Mouse (Mus musculus) hindbrain, embryonic 12.5 days (tissue): ENCODE data around the gene Rgr. TPM values are rescaled to one million over a fixed set of nuclear protein-coding genes. Genes with fewer than 3 reads are reported as not detected.

Experiments
- ATAC-seq: fragments of 200-750 bp; cut with Nextera tagmentation; 2 replicates; pipeline ENCODE4 v1.8.0; 2017; ENCODE audit warnings: moderate TSS enrichment; ENCODE audit not compliant: low FRiP score
- H3K27ac ChIP-seq: fragments of 300-500 bp; sonication (generic); 2 replicates; pipeline ENCODE4 v1.5.1; 2016; ENCODE audit warnings: mild to moderate bottlenecking
- H3K27me3 ChIP-seq: fragments of 300-500 bp; sonication (generic); 2 replicates; pipeline ENCODE4 v1.6.1; 2016; ENCODE audit warnings: mild to moderate bottlenecking
- H3K36me3 ChIP-seq: fragments of 300-500 bp; sonication (generic); 2 replicates; pipeline ENCODE4 v1.6.1; 2016; ENCODE audit warnings: mild to moderate bottlenecking
- H3K4me1 ChIP-seq: fragments of 300-500 bp; sonication (generic); 2 replicates; pipeline ENCODE4 v1.6.1; 2016
- H3K4me2 ChIP-seq: fragments of 300-500 bp; sonication (generic); replicated peaks from 2 replicates; pipeline ENCODE4 v1.6.1; 2016; ENCODE audit warnings: mild to moderate bottlenecking
- H3K4me3 ChIP-seq: fragments of 300-500 bp; sonication (generic); 2 replicates; pipeline ENCODE4 v1.5.1; 2016; ENCODE audit warnings: mild to moderate bottlenecking
- H3K9ac ChIP-seq: fragments of 300-500 bp; sonication (generic); 2 replicates; pipeline ENCODE4 v1.6.1; 2016; ENCODE audit warnings: mild to moderate bottlenecking, moderate library complexity
- H3K9me3 ChIP-seq: fragments of 300-500 bp; sonication (generic); replicated peaks from 2 replicates; pipeline ENCODE4 v1.6.1; 2016; ENCODE audit warnings: mild to moderate bottlenecking
- WGBS: fragments of 180-500 bp; shearing (Covaris S2); methylation state at CpG from one replicate; pipeline ENCODE4 v1.1.7; 2016; 5-methylcytosine and 5-hydroxymethylcytosine counted together
- polyA plus RNA-seq: library from polyadenylated mRNA; unstranded; fragments of >200 nt; fragmentation: Nextera tagmentation; extraction: Ambion mirVana; gene quantifications from 2 replicates; pipeline ENCODE4 v1.2.1, GENCODE M21; 2016

The Rgr gene
- polyA plus RNA-seq = not detected in 2 replicates

DNA sequence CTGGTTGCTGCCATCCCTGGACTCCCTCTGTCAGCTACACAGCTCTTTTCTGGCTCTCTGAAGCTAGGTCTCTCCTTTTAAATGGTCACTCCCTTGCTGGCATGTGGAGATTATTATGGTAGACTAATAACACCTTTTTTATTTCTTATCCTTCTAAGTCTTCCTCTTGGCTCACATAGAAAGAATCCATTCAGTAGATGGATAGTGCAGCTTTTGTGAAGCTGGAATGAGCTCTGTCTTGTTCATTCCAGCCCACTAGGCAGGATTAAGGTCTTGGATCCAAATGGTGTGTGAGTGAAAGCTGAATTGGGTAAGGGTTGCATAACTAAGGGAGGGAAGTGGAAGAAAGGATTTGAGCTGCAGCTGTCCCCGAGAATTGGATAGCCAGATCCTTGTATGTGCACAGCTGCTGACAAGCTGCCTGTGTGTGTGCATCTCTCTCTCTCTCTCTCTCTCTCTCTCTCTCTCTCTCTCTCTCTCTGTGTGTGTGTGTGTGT is at the start of gene Rgr:
TSS of gene Rgr (minus strand) at position 51 of the 497 bp plus-strand sequence.
- Histone ChIP-seq H3K27ac (no peak within 1 kb of the TSS), H3K27me3 (no peaks in the 10 kb centered on the region), H3K4me3 (no peak within 1 kb of the TSS), H3K4me1 (no peaks in the 10 kb centered on the region), H3K4me2 (no peak within 1 kb of the TSS), H3K9me3 (no peaks in the 10 kb centered on the region), H3K36me3 (no peaks in the 10 kb centered on the region), H3K9ac (no peak within 1 kb of the TSS)
- ATAC-seq = no peak
- 69% methylated on average over 1 of the region's 1 CpGs for WGBS

DNA sequence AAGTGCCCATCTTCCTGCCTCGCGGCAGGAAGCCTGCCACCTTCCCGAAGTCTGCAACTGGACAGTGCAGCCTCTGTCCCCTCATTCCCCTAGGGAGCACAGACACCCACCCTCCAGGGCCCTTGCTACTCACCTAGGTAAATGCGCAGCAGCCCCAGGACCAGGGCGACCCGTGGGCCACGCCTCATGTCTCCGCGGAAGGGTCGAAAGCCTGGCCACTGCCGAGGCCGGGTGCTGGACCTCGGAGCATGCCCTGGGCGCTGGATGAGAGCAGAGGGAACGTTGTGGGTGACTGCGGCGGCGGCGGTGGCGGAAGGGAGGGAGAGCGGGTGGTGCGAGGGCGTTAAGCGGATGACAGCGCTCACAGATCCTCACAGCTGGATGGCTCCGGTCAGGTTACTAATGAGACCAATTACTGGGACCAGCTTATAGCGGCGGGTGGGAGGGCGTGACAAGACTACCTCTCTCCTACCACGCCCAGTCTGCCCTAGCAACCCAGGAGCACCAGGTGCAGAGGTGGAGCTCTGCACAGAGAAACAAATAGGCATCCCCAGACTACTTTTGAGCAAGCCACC is 49.3 kb upstream of the Rgr start, which contains the start of gene Cdhr1:
TSS of gene Cdhr1 (minus strand) at position 392 of the 575 bp plus-strand sequence.
- no peaks in the 10 kb centered on the region for H3K9me3 ChIP-seq
- H3K27ac ChIP-seq = no peak within 1 kb of the TSS
- ATAC-seq = peak; percentile 80
- peak within 1 kb of the TSS; percentile 79 for H3K4me2 ChIP-seq
- peak within 1 kb of the TSS; percentile 53 for H3K9ac ChIP-seq
- H3K4me3 ChIP-seq = peak within 1 kb of the TSS; percentile 38
- peaks cover 9% of the 10 kb centered on the region for H3K4me1 ChIP-seq
- peaks cover 30% of the 10 kb centered on the region for H3K27me3 ChIP-seq
- 1% methylated on average over 30 of the region's 30 CpGs for whole genome bisulfite sequencing
- no peaks in the 10 kb centered on the region for H3K36me3 ChIP-seq

DNA sequence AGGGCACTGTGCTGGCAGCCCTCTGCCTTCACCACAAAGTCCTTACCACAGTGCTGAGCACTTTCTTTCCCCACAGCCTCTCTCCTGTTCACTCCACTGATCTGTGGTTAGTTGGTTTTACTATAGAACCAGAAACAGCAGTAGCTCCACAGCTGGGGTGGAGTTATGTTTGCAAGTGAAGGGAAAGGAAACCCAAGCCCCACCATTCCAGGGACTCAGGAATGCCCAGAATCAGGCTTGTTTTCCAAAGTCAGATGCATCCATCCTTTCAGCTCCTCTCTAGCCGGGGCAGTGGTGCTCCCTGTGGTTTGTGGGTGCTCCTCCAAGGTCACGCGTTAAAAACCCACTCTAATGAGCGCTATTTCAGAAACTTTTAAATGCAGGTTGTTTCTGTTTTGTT is 46.8 kb upstream of the Rgr start:
- H3K36me3 ChIP-seq = no peaks in the 10 kb centered on the region
- no peak for ATAC-seq
- H3K4me1 ChIP-seq = peaks cover 9% of the 10 kb centered on the region
- peaks cover 30% of the 10 kb centered on the region for H3K27me3 ChIP-seq
- H3K9ac ChIP-seq = no peak overlapping the region
- H3K9me3 ChIP-seq = no peaks in the 10 kb centered on the region
- no peak overlapping the region for H3K27ac ChIP-seq
- H3K4me2 ChIP-seq = no peak overlapping the region
- H3K4me3 ChIP-seq = no peak overlapping the region
- 82% methylated on average over 4 of the region's 4 CpGs for WGBS

DNA sequence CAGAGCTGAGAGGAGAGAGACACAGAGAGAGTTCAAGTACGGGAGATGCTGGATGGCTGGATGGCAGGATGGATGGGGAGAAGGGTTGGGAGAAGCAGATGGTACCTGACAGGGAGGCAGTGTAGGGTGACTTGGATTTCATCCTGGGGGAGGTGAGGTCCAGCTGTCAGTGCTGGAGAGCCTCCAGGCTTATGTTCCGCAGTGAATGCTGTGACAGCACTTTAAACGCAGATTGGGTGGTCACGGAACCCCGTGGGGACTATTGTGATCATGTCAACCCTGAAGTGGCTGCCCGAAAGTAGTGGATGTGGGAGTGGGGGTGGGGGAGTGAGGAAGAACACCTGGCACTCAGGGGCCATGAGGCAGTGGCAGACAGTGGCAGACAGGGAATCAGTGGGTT is 45.7 kb upstream of the Rgr start:
- peaks cover 9% of the 10 kb centered on the region for H3K4me1 ChIP-seq
- peaks cover 29% of the 10 kb centered on the region for H3K27me3 ChIP-seq
- H3K4me3 ChIP-seq = no peak overlapping the region
- no peak overlapping the region for H3K4me2 ChIP-seq
- ATAC-seq = no peak
- H3K36me3 ChIP-seq = no peaks in the 10 kb centered on the region
- no peak overlapping the region for H3K9ac ChIP-seq
- no peaks in the 10 kb centered on the region for H3K9me3 ChIP-seq
- 66% methylated on average over 6 of the region's 6 CpGs for WGBS
- H3K27ac ChIP-seq = no peak overlapping the region

DNA sequence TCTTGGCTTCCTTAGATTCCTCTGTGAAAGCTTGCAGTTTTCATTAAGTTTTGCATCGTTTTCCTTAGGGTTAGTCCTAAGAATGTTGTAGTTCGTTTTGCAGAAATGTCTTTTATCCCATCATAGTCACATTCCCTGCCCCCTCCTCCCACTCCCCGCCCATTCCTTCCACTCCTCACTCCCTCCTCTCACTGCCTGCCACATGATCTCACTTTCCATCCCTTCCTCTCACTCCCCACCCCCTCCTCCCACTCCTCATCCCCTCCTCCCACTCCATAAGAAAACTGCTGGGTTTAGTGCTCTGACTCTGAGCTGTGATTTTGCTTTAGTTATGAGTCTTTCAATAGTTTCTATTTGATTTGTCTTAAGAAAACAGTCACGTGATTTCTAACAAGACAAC is 35.0 kb upstream of the Rgr start:
- Histone ChIP-seq H3K36me3 (no peaks in the 10 kb centered on the region), H3K4me1 (no peaks in the 10 kb centered on the region), H3K27me3 (no peaks in the 10 kb centered on the region), H3K4me3 (no peak overlapping the region), H3K27ac (no peak overlapping the region), H3K9me3 (no peaks in the 10 kb centered on the region), H3K4me2 (no peak overlapping the region), H3K9ac (no peak overlapping the region)
- no peak for ATAC-seq
- WGBS = 39% methylated on average over 4 of the region's 4 CpGs

DNA sequence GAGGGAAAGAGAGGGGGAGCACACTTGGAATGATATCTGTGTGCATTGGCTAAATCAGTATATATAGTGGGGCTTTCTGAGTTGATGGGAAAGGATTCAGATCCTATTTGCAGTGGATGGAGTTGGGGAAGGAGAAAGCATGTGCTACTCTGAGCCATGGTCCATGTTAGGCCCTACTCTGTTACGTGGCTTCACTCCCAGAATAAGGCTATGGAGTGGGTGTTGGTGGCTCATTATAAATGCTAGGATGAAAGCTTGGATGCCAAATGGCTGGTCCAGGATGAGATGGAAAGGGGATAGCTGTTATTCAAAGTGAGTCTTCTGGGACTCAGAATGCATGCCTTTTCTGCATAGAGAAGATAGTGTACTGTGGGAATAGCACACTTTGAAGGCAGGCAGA is 32.0 kb upstream of the Rgr start:
- Histone ChIP-seq H3K27me3 (no peaks in the 10 kb centered on the region), H3K4me2 (no peak overlapping the region), H3K4me1 (no peaks in the 10 kb centered on the region), H3K27ac (no peak overlapping the region), H3K9ac (no peak overlapping the region), H3K36me3 (no peaks in the 10 kb centered on the region), H3K4me3 (no peak overlapping the region), H3K9me3 (no peaks in the 10 kb centered on the region)
- 83% methylated on average over 1 of the region's 1 CpGs for whole genome bisulfite sequencing
- no peak for ATAC-seq

DNA sequence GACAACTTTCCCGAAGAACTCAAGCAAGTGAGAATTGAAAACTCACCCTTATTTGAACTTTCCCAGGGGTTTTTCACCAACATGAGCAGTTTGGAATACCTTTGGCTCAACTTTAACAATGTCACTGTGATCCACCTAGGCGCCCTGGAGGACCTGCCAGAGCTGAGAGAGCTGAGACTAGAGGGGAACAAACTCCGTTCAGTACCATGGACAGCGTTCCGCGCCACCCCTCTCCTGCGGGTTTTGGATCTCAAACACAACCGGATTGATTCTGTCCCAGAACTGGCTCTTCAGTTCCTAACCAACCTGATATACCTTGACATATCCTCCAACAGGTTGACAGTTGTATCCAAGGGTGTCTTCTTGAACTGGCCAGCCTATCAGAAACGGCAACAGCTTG is 19.8 kb upstream of the Rgr start:
- H3K9me3 ChIP-seq = no peaks in the 10 kb centered on the region
- 20% methylated on average over 9 of the region's 9 CpGs for WGBS
- no peaks in the 10 kb centered on the region for H3K36me3 ChIP-seq
- no peak overlapping the region for H3K27ac ChIP-seq
- no peak overlapping the region for H3K4me2 ChIP-seq
- H3K4me3 ChIP-seq = no peak overlapping the region
- ATAC-seq = no peak
- no peaks in the 10 kb centered on the region for H3K27me3 ChIP-seq
- no peaks in the 10 kb centered on the region for H3K4me1 ChIP-seq
- H3K9ac ChIP-seq = no peak overlapping the region

DNA sequence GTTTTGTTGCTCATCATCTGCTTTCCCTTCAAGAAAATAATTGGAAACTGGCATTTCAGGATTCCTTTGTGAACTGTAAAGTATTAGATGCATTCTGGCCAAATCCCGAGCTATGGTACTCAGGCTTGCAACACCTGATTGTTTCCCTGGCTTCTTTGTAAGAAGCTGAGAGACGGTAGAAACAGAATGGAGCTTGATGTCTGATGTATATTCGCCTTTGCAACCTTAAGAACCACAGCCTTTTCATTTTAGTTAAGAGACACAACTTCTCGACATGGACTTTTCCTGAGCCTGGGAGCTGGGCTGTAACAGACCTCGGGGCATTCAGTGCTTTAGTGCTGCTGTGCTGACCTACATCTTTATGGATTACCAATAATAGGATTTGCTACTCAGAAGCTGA is 18.9 kb upstream of the Rgr start, which contains the start of gene Lrit2:
TSS of gene Lrit2 (plus strand) at position 301 of the 400 bp plus-strand sequence.
- H3K27ac ChIP-seq = no peak within 1 kb of the TSS
- H3K27me3 ChIP-seq = no peaks in the 10 kb centered on the region
- WGBS = 78% methylated on average over 5 of the region's 5 CpGs
- no peak within 1 kb of the TSS for H3K4me3 ChIP-seq
- no peaks in the 10 kb centered on the region for H3K9me3 ChIP-seq
- ATAC-seq = no peak
- H3K4me2 ChIP-seq = no peak within 1 kb of the TSS
- H3K4me1 ChIP-seq = no peaks in the 10 kb centered on the region
- no peaks in the 10 kb centered on the region for H3K36me3 ChIP-seq
- H3K9ac ChIP-seq = no peak within 1 kb of the TSS

DNA sequence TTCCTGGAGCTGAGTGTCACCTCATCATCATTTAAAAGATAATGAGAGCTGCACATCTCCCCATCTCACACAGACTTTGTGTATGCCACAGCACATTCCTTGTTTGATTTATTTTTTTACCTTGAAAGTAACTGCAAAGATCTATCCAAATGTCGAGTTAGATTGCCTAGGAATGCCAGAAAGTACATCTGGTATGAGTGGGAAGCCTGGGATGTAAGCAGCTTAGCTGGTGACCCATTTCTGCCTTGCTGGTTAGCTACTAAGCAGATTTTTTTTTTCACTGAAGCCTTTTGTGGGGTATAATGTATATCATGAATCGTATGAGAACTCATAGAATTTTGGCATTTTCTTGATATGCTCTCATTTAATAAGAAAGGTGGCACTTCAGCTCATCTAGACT is 17.9 kb upstream of the Rgr start:
- Histone ChIP-seq H3K9ac (no peak overlapping the region), H3K4me3 (no peak overlapping the region), H3K27me3 (no peaks in the 10 kb centered on the region), H3K36me3 (no peaks in the 10 kb centered on the region), H3K4me1 (no peaks in the 10 kb centered on the region), H3K4me2 (no peak overlapping the region), H3K27ac (no peak overlapping the region), H3K9me3 (no peaks in the 10 kb centered on the region)
- 72% methylated on average over 2 of the region's 2 CpGs for WGBS
- ATAC-seq = no peak

DNA sequence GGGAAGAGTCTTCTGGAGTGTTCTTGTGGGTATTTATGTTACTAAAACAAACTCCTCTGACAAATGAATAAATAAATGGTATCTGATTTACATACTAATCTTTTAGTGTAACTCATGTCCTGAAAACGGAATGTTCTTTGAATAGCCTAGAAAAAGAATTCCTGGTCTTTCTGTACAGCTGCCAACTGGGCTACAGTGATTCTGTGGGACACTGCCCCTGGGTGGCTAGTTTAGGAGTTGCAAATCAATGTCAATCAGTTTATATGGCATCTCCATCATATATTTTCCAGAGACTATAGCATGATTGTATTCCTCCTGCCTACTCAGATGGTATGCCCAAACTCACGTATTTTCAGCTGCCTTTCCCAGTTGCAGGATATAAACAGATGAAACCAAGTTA is 16.1 kb upstream of the Rgr start:
- Histone ChIP-seq H3K4me2 (no peak overlapping the region), H3K4me3 (no peak overlapping the region), H3K27ac (no peak overlapping the region), H3K27me3 (no peaks in the 10 kb centered on the region), H3K9ac (no peak overlapping the region), H3K9me3 (no peaks in the 10 kb centered on the region), H3K4me1 (no peaks in the 10 kb centered on the region), H3K36me3 (no peaks in the 10 kb centered on the region)
- 58% methylated on average over 2 of the region's 2 CpGs for WGBS
- no peak for ATAC-seq

DNA sequence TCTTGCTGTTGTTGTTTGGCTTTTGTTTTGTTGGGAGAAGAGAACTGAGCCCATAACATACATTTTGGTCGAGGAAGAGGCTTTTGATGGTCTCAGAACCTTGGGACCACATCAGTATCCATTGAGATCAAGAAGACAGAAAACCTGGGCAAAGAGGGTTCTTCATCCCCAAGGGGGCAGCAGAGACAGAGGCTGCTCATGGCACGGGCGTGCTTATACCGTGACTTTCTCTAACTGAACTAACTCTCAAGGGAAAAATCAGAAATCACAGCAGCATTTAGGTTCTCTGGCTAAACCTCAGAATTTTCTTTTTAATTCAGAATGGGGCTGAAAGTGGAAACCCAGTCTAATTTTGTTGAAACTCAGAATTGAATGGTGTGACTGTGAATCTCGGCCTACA is 14.3 kb downstream of the Rgr start:
- Histone ChIP-seq H3K4me3 (no peak overlapping the region), H3K4me1 (no peaks in the 10 kb centered on the region), H3K4me2 (no peak overlapping the region), H3K9me3 (no peaks in the 10 kb centered on the region), H3K9ac (no peak overlapping the region), H3K36me3 (no peaks in the 10 kb centered on the region), H3K27me3 (no peaks in the 10 kb centered on the region), H3K27ac (no peak overlapping the region)
- no peak for ATAC-seq
- 58% methylated on average over 5 of the region's 5 CpGs for WGBS

DNA sequence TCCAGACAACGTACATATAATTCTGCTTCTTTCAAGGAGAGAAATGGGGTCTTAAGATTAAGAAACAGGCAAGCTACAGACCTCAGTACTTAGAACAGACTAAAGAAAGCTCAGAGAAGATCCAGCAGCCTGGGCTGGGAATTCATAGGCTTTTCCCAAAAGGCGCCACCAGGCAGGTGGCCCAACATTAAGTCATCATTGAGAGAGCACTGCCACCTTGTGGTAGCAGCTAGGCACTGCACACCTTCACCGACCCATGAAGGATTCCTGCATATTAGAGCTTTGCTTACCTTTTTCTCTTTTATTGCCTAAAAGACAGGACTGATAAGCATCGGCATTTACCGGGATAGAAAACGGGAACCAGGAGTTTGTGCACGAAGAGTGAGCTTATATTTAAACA is 15.5 kb downstream of the Rgr start:
- 19% methylated on average over 7 of the region's 7 CpGs for WGBS
- Histone ChIP-seq H3K36me3 (no peaks in the 10 kb centered on the region), H3K27ac (no peak overlapping the region), H3K4me1 (no peaks in the 10 kb centered on the region), H3K4me3 (no peak overlapping the region), H3K27me3 (no peaks in the 10 kb centered on the region), H3K9me3 (no peaks in the 10 kb centered on the region), H3K4me2 (no peak overlapping the region), H3K9ac (no peak overlapping the region)
- ATAC-seq = peak; percentile 64; the same call in 1 of the 2 replicates

DNA sequence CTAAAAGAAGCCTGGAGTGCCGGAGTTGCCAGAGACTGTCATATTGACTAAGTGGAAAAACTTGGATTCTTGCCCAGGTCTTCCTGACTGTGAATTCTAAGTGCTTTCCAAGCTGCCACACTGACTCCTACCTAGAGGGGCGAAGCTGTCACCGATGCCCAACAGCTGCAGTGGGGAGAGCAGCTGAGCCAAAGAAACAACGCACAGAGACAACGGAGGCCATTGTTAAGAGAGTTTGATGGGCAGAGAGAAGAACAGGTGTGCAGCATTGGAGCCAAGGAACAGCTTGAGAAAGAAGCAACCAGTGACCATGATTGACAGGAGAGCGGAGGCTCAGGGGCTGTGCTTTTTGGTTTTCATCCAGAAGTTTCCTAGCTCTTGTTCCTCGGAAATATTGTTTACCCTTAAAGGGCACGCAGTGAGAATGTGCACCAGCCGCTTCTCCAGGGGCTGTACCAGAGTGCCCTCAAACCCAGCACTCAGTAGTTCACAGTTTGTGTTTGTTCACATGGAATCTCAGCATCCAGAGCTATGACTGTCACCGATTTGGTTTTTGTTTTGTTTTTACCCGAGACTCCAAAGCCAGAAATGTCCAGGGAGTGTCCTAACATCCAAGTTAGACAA is 16.2 kb downstream of the Rgr start:
- WGBS = 73% methylated on average over 11 of the region's 11 CpGs
- no peak overlapping the region for H3K27ac ChIP-seq
- ATAC-seq = peak; percentile 23
- H3K4me1 ChIP-seq = no peaks in the 10 kb centered on the region
- no peak overlapping the region for H3K4me3 ChIP-seq
- no peaks in the 10 kb centered on the region for H3K36me3 ChIP-seq
- no peak overlapping the region for H3K4me2 ChIP-seq
- H3K27me3 ChIP-seq = no peaks in the 10 kb centered on the region
- H3K9ac ChIP-seq = no peak overlapping the region
- no peaks in the 10 kb centered on the region for H3K9me3 ChIP-seq
